Mouse (Mus musculus) spleen, adult 2 months (tissue): Measurements from ENCODE around the gene Tmco1.

Experiments
- CTCF ChIP-seq: fragments of 200-500 bp; IDR thresholded peaks from 2 replicates; pipeline ENCODE4 v1.5.1; 2011; ENCODE audit warnings: mild to moderate bottlenecking, inconsistent platforms; ENCODE audit not compliant: insufficient read depth, insufficient read length, insufficient replicate concordance; ENCODE audit errors: extremely low read depth
- POLR2A ChIP-seq: fragments of 200-500 bp; IDR thresholded peaks from 2 replicates; pipeline ENCODE4 v1.6.1; 2011; ENCODE audit warnings: low read depth, low read length, inconsistent platforms

DNA sequence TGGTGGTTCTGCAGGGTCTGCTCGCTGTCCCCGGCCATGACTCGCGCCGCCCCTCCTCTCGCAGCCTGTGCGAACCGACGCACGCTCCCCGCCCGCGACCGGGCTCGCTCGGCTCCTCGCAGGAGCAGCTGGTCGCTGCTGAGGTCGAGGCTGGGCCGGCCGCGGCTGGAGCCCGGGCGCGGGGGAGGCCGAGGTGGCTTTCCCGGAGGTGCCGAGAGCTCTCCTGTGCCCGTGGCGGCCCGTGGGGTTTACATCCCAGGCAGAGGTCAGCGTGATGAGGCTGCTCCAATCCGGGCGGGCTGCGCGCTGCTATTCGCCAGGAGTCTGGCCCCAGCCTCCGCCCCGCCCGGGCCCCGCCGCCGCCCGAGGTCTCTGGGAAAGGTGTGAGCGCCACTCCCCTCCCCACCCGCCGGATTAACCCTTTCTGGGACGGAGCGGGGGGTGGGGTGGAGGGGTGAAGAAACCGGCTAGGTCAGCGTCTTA lies 23.3 kb upstream of the Tmco1 start:
- TF ChIP-seq CTCF (no peak), POLR2A (no peak)
